Mouse (Mus musculus): Measurements from ENCODE around the gene Tm9sf3. TPM values are rescaled to one million over a fixed set of nuclear protein-coding genes. Genes with fewer than 3 reads are reported as not detected.
"Not testable (repeated sequence)": the region's sequence is repeated elsewhere in the genome, so short reads cannot be mapped to it uniquely, and the experiment has no call there.

The Tm9sf3 gene
- total RNA-seq (2015; ENCODE audit: low replicate concordance), result 39.4 and 39.7 TPM in 2 replicates
- total RNA-seq (2017; ENCODE audit: low replicate concordance), result 51.6 and 56.4 TPM in 2 replicates

DNA sequence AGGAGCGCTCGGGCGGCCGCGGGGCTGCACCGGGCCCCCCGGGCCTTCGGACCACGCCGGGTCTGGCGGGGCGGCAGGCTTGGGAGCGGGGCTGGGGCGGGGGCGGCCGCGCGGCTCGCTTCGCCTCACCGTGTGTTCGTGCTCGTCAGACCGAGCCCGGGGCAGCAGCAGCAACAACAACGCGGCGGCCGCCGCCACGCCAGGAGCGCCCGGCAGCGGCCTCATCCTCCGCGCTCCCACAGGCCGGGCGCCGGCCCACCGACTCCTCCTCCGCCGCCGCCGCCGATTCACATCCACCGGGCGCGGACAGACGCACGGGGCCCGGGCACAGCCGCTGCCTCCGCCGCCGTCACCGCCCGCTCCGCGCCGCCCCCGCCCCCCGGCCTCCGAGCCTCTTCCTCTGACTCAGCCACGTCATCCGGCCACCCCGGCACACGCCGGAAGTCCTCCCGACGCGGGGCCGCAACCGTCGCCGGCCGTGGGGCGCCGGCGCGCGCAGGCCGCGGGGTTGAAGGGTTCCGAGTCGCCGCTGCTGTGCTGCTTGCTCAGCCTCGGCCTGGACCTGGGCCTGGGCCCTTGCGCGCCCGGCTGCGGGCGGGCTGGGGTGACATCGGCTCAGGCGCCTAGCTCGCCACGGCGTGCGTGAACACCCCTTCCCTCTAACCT, at the start of gene Tm9sf3:
Gene Tm9sf3, minus strand, starts transcription at position 368 of the 666 bp plus-strand sequence.
- peak; percentile 89 for ATAC-seq (replicated peaks; ENCODE audit: low FRiP score, poor library complexity, severe bottlenecking)

DNA sequence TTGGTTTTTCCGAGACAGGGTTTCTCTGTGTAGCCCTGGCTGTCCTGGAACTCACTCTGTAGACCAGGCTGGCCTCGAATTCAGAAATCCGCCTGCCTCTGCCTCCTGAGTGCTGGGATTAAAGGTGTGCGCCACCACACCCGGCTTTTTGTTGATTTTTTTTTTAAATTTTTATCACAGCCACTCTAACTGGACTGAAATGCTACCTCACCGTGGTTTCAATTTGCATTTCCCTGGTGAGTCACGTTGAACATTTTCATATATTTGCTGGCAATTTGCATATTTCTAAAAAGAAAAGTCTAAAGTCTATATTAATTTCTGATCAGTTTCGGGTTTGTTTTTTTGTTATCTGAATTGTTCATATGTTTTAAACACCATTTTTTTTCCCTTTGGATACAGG, 48.8 kb upstream of the Tm9sf3 start:
- not testable (repeated sequence) for ATAC-seq (replicated peaks; ENCODE audit: low FRiP score, poor library complexity, severe bottlenecking)

GRCm38 (mm10) chr19:41312027-41312426, 48.2 kb upstream of the Tm9sf3 start:
- no peak for ATAC-seq (replicated peaks; ENCODE audit: low FRiP score, poor library complexity, severe bottlenecking)

GRCm38 (mm10) chr19:41310971-41311703, 47.3 kb upstream of the Tm9sf3 start:
- ATAC-seq (replicated peaks; ENCODE audit: low FRiP score, poor library complexity, severe bottlenecking), result no peak

DNA sequence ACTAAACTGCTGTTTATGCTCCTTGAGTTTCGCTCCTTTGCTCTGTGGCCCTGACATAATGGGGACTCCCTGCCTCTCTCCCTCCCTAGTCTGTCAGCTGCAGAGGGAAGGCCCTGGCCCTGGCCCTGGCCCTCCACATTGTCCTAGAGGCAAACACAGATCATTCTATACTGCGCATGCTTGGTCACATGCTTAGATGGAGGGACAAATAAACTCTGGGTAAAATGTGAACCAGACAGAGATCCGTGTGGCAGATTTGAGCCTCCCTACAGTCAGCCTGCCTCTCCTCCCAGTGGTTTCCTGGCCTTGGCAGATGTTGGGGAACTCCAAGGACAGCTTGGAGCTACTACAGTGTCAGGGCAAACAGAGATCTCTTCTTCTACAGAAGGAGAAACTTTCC, 40.1 kb upstream of the Tm9sf3 start:
- ATAC-seq (replicated peaks; ENCODE audit: low FRiP score, poor library complexity, severe bottlenecking), result no peak

GRCm38 (mm10) chr19:41303433-41303832, 39.6 kb upstream of the Tm9sf3 start:
- ATAC-seq (replicated peaks; ENCODE audit: low FRiP score, poor library complexity, severe bottlenecking), result no peak

- no peak for ATAC-seq (replicated peaks; ENCODE audit: low FRiP score, poor library complexity, severe bottlenecking)
Measured at GRCm38 (mm10) chr19:41301856-41302255, 38.1 kb upstream of the Tm9sf3 start.

- ATAC-seq (replicated peaks; ENCODE audit: low FRiP score, poor library complexity, severe bottlenecking), result no peak
Measured at GRCm38 (mm10) chr19:41299446-41299845, 35.6 kb upstream of the Tm9sf3 start.

DNA sequence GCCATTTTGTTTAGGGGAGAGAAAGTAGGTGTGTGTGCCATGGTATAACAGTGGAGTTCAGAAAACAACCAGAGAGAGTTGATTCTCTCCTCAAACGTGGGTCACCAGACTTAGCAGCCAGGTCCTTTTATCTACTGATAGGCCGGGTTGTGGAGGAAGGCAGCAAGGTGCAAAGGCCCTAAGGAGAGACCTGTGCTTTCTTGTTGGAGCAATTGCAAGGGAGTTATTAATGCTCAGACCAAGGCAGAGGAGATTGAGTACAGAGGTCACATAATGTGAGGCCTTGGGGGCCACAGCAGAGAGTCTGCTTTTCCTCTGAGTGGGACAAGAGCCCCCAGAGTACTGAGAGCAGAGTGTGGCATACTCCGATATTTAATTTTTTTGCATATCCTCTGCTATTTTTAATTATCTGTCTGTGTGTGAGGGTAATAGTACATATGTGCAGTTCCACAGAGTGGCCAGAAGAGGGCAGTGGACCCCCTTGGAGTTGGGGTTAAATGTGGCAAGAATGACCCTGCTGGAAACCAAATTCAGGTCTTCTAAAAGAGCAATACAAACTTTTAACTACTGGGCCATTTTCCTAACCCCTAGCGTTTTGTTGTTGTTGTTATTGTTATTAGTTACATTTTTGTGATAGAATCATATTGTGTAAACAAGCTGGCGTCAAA, 27.3 kb upstream of the Tm9sf3 start:
- 0 out of 2 replicates have a peak, but pooled peaks have one; percentile 60 for ATAC-seq (replicated peaks; ENCODE audit: low FRiP score, poor library complexity, severe bottlenecking)

DNA sequence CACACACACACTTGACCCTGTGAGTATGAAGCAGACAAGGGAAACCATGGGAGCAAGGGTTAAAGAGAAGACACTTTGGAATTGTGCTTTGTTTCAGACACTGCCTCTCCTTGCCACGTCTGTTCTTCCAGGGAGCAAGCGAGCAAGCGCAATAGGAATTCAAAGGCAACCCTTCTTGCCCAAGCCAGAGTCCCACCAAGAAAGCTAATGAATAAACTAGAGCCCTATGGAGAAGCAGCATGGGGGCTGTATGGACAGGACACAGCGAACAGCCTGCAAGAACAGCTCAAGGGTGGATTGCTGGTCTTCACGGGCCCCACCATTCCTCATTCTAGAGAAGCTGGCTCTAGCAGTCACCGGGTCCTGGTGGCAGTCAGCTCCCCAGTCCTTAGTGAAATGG, 24.8 kb upstream of the Tm9sf3 start:
- no peak for ATAC-seq (replicated peaks; ENCODE audit: low FRiP score, poor library complexity, severe bottlenecking)

- ATAC-seq (replicated peaks; ENCODE audit: low FRiP score, poor library complexity, severe bottlenecking), result no peak
Measured at GRCm38 (mm10) chr19:41287224-41287623, 23.4 kb upstream of the Tm9sf3 start.

DNA sequence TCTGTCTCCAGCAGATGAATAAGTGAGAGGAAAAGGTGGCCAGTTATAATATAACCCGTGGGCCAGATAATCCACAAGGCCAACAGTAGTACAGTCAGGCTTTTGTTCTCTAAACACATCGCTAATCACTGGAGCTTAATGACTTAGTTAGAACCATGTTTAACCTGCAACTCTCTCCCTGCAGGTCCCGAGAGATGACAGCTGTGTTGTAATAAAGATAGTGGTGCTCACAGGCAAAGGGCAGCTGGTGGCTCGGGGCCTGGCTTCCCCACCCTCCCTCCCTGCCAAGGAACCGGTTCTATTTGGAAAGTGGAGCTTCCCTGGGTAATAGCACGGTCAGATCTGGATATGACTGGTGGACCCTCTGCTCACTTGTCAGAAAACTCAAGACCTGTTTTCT, 20.7 kb upstream of the Tm9sf3 start:
- no peak for ATAC-seq (replicated peaks; ENCODE audit: low FRiP score, poor library complexity, severe bottlenecking)

- ATAC-seq (replicated peaks; ENCODE audit: low FRiP score, poor library complexity, severe bottlenecking), result no peak
Measured at GRCm38 (mm10) chr19:41282718-41283117, 18.9 kb upstream of the Tm9sf3 start.

GRCm38 (mm10) chr19:41282216-41282615, 18.4 kb upstream of the Tm9sf3 start:
- no peak for ATAC-seq (replicated peaks; ENCODE audit: low FRiP score, poor library complexity, severe bottlenecking)

DNA sequence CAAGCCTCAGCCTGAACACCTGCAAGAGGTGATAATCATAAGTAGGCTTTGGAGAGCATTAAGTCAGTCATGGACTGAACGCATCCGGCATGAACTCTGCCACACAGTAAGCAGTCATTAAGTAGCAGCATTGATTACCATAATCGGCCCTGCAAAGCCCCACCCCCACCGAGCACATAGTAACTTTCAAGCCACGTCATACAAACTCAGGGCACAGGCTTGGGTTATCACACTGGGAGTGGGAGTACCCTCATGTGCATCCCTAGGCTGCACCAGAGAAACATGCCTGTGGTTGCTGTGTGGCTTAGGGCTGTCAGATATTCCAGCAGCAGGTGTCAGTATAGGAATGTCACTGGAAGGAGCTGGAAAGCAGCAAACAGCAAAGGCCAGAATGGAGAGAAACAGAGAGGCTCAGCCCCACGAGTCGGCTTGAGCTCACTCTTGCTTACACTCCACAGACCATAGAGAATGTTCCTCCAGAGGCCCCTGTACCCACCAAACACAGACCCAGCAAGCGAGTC, 16.0 kb upstream of the Tm9sf3 start:
- no peak for ATAC-seq (replicated peaks; ENCODE audit: low FRiP score, poor library complexity, severe bottlenecking)

- ATAC-seq (replicated peaks; ENCODE audit: low FRiP score, poor library complexity, severe bottlenecking), result no peak
Measured at GRCm38 (mm10) chr19:41278606-41279005, 14.8 kb upstream of the Tm9sf3 start.

DNA sequence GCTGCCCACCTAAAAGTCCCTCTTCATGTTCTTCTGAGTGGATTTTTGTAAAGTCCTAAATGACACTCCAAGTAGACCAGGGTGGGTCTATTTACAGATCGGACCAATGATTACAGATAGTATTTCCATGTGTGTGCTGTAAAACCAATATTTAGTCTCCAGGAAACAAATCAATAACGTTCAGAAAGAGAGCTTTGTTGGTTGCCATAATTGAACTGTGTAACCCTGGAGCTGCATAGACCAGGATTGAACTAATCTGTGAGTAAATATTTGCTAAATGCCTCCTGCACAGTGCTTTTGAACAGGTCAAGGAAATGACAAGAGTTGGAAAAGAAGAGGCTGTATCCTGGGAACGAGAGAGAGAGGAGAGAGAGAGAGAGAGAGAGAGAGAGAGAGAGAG, 11.8 kb upstream of the Tm9sf3 start:
- no peak for ATAC-seq (replicated peaks; ENCODE audit: low FRiP score, poor library complexity, severe bottlenecking)

GRCm38 (mm10) chr19:41270906-41271305, 7.1 kb upstream of the Tm9sf3 start:
- no peak for ATAC-seq (replicated peaks; ENCODE audit: low FRiP score, poor library complexity, severe bottlenecking)

- ATAC-seq (replicated peaks; ENCODE audit: low FRiP score, poor library complexity, severe bottlenecking), result no peak
Measured at GRCm38 (mm10) chr19:41270151-41270727, 6.4 kb upstream of the Tm9sf3 start.

DNA sequence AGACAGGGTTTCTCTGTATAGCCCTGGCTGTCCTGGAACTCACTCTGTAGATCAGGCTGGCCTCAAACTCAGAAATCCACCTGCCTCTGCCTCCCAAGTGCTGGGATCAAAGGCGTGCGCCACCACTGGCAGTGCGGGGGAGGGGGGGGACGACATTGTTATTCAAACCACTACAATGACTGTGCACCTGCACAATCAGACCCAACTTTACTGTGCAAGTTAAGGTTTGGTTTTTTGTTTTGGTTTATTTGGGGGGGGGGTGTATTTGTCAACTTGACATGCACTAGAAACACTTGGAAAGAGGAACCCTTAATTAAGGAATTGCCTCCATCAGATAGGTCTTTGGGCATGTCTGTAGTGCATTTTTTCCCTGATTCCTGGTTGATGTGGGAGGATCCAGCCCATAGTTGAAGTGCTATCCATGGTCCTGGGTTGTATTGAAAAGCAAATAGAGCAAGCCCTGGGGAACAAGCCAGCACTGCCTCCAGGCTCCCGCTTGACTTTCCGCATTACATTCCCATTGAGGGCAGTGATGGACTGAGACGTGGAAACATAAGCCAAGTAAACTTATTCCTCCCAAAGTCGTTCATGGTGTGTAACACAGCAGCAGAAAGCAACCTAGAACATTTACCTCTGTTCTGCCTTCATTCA, 2.6 kb upstream of the Tm9sf3 start:
- no peak for ATAC-seq (replicated peaks; ENCODE audit: low FRiP score, poor library complexity, severe bottlenecking)
